Mouse (Mus musculus): ENCODE data around the gene Tmtc1. TPM values are rescaled to one million over a fixed set of nuclear protein-coding genes. Genes with fewer than 3 reads are reported as not detected.

Gene Tmtc1
- polyA plus RNA-seq, 1 experiment: 5.7 TPM

- Histone ChIP-seq H3K27ac (ENCODE audit: insufficient read depth, low read length) (no peak overlapping the region), H3K4me1 (ENCODE audit: control insufficient read depth, insufficient read depth, low read length) (no peaks in the 10 kb centered on the region), H3K4me3 (ENCODE audit: insufficient read depth, low read length) (no peak overlapping the region)
- no peak for TF ChIP-seq CTCF (IDR thresholded peaks at IDR 0.05; ENCODE audit: borderline replicate concordance, insufficient read depth, low read length)
- no peak for TF ChIP-seq POLR2A (IDR thresholded peaks at IDR 0.05; ENCODE audit: low read depth, low read length)
Measured at GRCm38 (mm10) chr6:148305191-148305590, 139.0 kb downstream of the Tmtc1 start.

GRCm38 (mm10) chr6:148302261-148302660 is 141.9 kb downstream of the Tmtc1 start:
- Histone ChIP-seq H3K4me3 (ENCODE audit: insufficient read depth, low read length) (no peak overlapping the region), H3K4me1 (ENCODE audit: control insufficient read depth, insufficient read depth, low read length) (no peaks in the 10 kb centered on the region), H3K27ac (ENCODE audit: insufficient read depth, low read length) (no peak overlapping the region)
- TF ChIP-seq CTCF (IDR thresholded peaks at IDR 0.05; ENCODE audit: borderline replicate concordance, insufficient read depth, low read length) (no peak), POLR2A (IDR thresholded peaks at IDR 0.05; ENCODE audit: low read depth, low read length) (no peak)

- TF ChIP-seq POLR2A (IDR thresholded peaks at IDR 0.05; ENCODE audit: low read depth, low read length) (no peak), CTCF (IDR thresholded peaks at IDR 0.05; ENCODE audit: borderline replicate concordance, insufficient read depth, low read length) (no peak)
- no peak overlapping the region for H3K4me3 ChIP-seq (ENCODE audit: insufficient read depth, low read length)
- H3K4me1 ChIP-seq (ENCODE audit: control insufficient read depth, insufficient read depth, low read length): no peaks in the 10 kb centered on the region
- H3K27ac ChIP-seq (ENCODE audit: insufficient read depth, low read length): peak overlapping the region; percentile 57; the same call in 1 of the 2 replicates
Measured at GRCm38 (mm10) chr6:148297086-148297485, 147.1 kb downstream of the Tmtc1 start.

GRCm38 (mm10) chr6:148296418-148296817 is 147.8 kb downstream of the Tmtc1 start:
- peak overlapping the region; percentile 10; the same call in 1 of the 2 replicates for H3K27ac ChIP-seq (ENCODE audit: insufficient read depth, low read length)
- TF ChIP-seq CTCF (IDR thresholded peaks at IDR 0.05; ENCODE audit: borderline replicate concordance, insufficient read depth, low read length) (no peak), POLR2A (IDR thresholded peaks at IDR 0.05; ENCODE audit: low read depth, low read length) (no peak)

GRCm38 (mm10) chr6:148294506-148294905 is 149.7 kb downstream of the Tmtc1 start:
- TF ChIP-seq CTCF (IDR thresholded peaks at IDR 0.05; ENCODE audit: borderline replicate concordance, insufficient read depth, low read length) (no peak), POLR2A (IDR thresholded peaks at IDR 0.05; ENCODE audit: low read depth, low read length) (no peak)
- Histone ChIP-seq H3K27ac (ENCODE audit: insufficient read depth, low read length) (no peak overlapping the region), H3K4me1 (ENCODE audit: control insufficient read depth, insufficient read depth, low read length) (no peaks in the 10 kb centered on the region), H3K4me3 (ENCODE audit: insufficient read depth, low read length) (no peak overlapping the region)

More at GRCm38 (mm10) chr6:148296418-148296817, 147.8 kb downstream of the Tmtc1 start:
- H3K4me1 ChIP-seq (ENCODE audit: control insufficient read depth, insufficient read depth, low read length): no peaks in the 10 kb centered on the region
- no peak overlapping the region for H3K4me3 ChIP-seq (ENCODE audit: insufficient read depth, low read length)

GRCm38 (mm10) chr6:148290865-148291264 is 153.3 kb downstream of the Tmtc1 start:
- TF ChIP-seq POLR2A (IDR thresholded peaks at IDR 0.05; ENCODE audit: low read depth, low read length): no peak
- TF ChIP-seq CTCF (IDR thresholded peaks at IDR 0.05; ENCODE audit: borderline replicate concordance, insufficient read depth, low read length): no peak
- Histone ChIP-seq H3K4me3 (ENCODE audit: insufficient read depth, low read length) (no peak overlapping the region), H3K27ac (ENCODE audit: insufficient read depth, low read length) (no peak overlapping the region), H3K4me1 (ENCODE audit: control insufficient read depth, insufficient read depth, low read length) (no peaks in the 10 kb centered on the region)

- H3K4me3 ChIP-seq (ENCODE audit: insufficient read depth, low read length): no peak overlapping the region
- H3K27ac ChIP-seq (ENCODE audit: insufficient read depth, low read length): no peak overlapping the region
- TF ChIP-seq POLR2A (IDR thresholded peaks at IDR 0.05; ENCODE audit: low read depth, low read length): no peak
- TF ChIP-seq CTCF (IDR thresholded peaks at IDR 0.05; ENCODE audit: borderline replicate concordance, insufficient read depth, low read length): no peak
- H3K4me1 ChIP-seq (ENCODE audit: control insufficient read depth, insufficient read depth, low read length): no peaks in the 10 kb centered on the region
Measured at GRCm38 (mm10) chr6:148283224-148283881, 160.8 kb downstream of the Tmtc1 start.

GRCm38 (mm10) chr6:148279240-148279639 is 164.9 kb downstream of the Tmtc1 start:
- no peak overlapping the region for H3K27ac ChIP-seq (ENCODE audit: insufficient read depth, low read length)
- TF ChIP-seq POLR2A (IDR thresholded peaks at IDR 0.05; ENCODE audit: low read depth, low read length) (no peak), CTCF (IDR thresholded peaks at IDR 0.05; ENCODE audit: borderline replicate concordance, insufficient read depth, low read length) (no peak)
- H3K4me1 ChIP-seq (ENCODE audit: control insufficient read depth, insufficient read depth, low read length): no peaks in the 10 kb centered on the region
- no peak overlapping the region for H3K4me3 ChIP-seq (ENCODE audit: insufficient read depth, low read length)

- no peak overlapping the region for H3K27ac ChIP-seq (ENCODE audit: insufficient read depth, low read length)
- TF ChIP-seq POLR2A (IDR thresholded peaks at IDR 0.05; ENCODE audit: low read depth, low read length) (no peak), CTCF (IDR thresholded peaks at IDR 0.05; ENCODE audit: borderline replicate concordance, insufficient read depth, low read length) (no peak)
- no peaks in the 10 kb centered on the region for H3K4me1 ChIP-seq (ENCODE audit: control insufficient read depth, insufficient read depth, low read length)
- no peak overlapping the region for H3K4me3 ChIP-seq (ENCODE audit: insufficient read depth, low read length)
Measured at GRCm38 (mm10) chr6:148276418-148276817, 167.8 kb downstream of the Tmtc1 start.

- no peak overlapping the region for H3K4me3 ChIP-seq (ENCODE audit: insufficient read depth, low read length)
- no peak overlapping the region for H3K27ac ChIP-seq (ENCODE audit: insufficient read depth, low read length)
- no peaks in the 10 kb centered on the region for H3K4me1 ChIP-seq (ENCODE audit: control insufficient read depth, insufficient read depth, low read length)
- TF ChIP-seq CTCF (IDR thresholded peaks at IDR 0.05; ENCODE audit: borderline replicate concordance, insufficient read depth, low read length) (no peak), POLR2A (IDR thresholded peaks at IDR 0.05; ENCODE audit: low read depth, low read length) (no peak)
Measured at GRCm38 (mm10) chr6:148275046-148275445, 169.1 kb downstream of the Tmtc1 start.

Data from embryonic fibroblast, embryonic 13.5 days (primary cell).